Mouse (Mus musculus) embryonic fibroblast, embryonic 13.5 days (primary cell): ENCODE results near the gene Zfp106.

Experiments
- CTCF ChIP-seq: IDR thresholded peaks from 2 replicates; pipeline ENCODE4 v1.5.1; 2011; ENCODE audit warnings: mild to moderate bottlenecking, control low read depth, low read length, moderate library complexity, borderline replicate concordance; ENCODE audit not compliant: insufficient read depth
- POLR2A ChIP-seq: IDR thresholded peaks from 2 replicates; pipeline ENCODE4 v1.6.1; 2011; ENCODE audit warnings: low read depth, mild to moderate bottlenecking, control low read depth, low read length, moderate library complexity

GRCm38 (mm10) chr2:120592227-120592626 lies 28.6 kb upstream of the Zfp106 start:
- TF ChIP-seq CTCF (no peak), POLR2A (no peak)
